Mouse (Mus musculus): ENCODE data around the gene Sh3pxd2a. TPM values are rescaled to one million over a fixed set of nuclear protein-coding genes. Genes with fewer than 3 reads are reported as not detected.

The Sh3pxd2a gene
- polyA plus RNA-seq, 1 experiment from 2014 or later, result 7.1 TPM

- peaks cover 4% of the 10 kb centered on the region for H3K4me1 ChIP-seq
- H3K4me2 ChIP-seq, result no peak overlapping the region
- 75% methylated on average over 3 of the region's 3 CpGs for WGBS
- no peak overlapping the region for H3K4me3 ChIP-seq
- ATAC-seq (ENCODE audit: borderline replicate concordance, extremely low read depth, low FRiP score, low TSS enrichment), result no peak
- no peaks in the 10 kb centered on the region for H3K9me3 ChIP-seq
- H3K27me3 ChIP-seq, result no peaks in the 10 kb centered on the region
- H3K36me3 ChIP-seq, result peaks cover 5% of the 10 kb centered on the region; the same call in 1 of the 2 replicates
- H3K27ac ChIP-seq, result no peak overlapping the region
- H3K9ac ChIP-seq, result no peak overlapping the region
These were observed 106.9 kb downstream of the Sh3pxd2a start for GRCm38 (mm10) chr19:47357297-47357696.

GRCm38 (mm10) chr19:47356188-47356857 is 107.9 kb downstream of the Sh3pxd2a start:
- peak; percentile 69; the same call in 1 of the 2 replicates for ATAC-seq (ENCODE audit: borderline replicate concordance, extremely low read depth, low FRiP score, low TSS enrichment)
- Histone ChIP-seq H3K27me3 (no peaks in the 10 kb centered on the region), H3K9ac (no peak overlapping the region), H3K4me2 (no peak overlapping the region), H3K4me1 (peaks cover 4% of the 10 kb centered on the region), H3K36me3 (peaks cover 5% of the 10 kb centered on the region; the same call in 1 of the 2 replicates), H3K9me3 (no peaks in the 10 kb centered on the region), H3K27ac (no peak overlapping the region), H3K4me3 (no peak overlapping the region)
- 7% methylated on average over 4 of the region's 6 CpGs for WGBS

GRCm38 (mm10) chr19:47354456-47354855 is 109.7 kb downstream of the Sh3pxd2a start:
- Histone ChIP-seq H3K9ac (no peak overlapping the region), H3K4me1 (peaks cover 3% of the 10 kb centered on the region), H3K9me3 (no peaks in the 10 kb centered on the region), H3K4me3 (no peak overlapping the region), H3K27ac (no peak overlapping the region), H3K36me3 (peaks cover 5% of the 10 kb centered on the region; the same call in 1 of the 2 replicates), H3K4me2 (no peak overlapping the region), H3K27me3 (no peaks in the 10 kb centered on the region)
- WGBS, result 82% methylated on average over 8 of the region's 8 CpGs
- ATAC-seq (ENCODE audit: borderline replicate concordance, extremely low read depth, low FRiP score, low TSS enrichment), result no peak

- ATAC-seq (ENCODE audit: borderline replicate concordance, extremely low read depth, low FRiP score, low TSS enrichment), result no peak
- H3K9ac ChIP-seq, result no peak overlapping the region
- H3K4me3 ChIP-seq, result no peak overlapping the region
- peaks cover 8% of the 10 kb centered on the region; the same call in 1 of the 2 replicates for H3K4me1 ChIP-seq
- 68% methylated on average over 8 of the region's 8 CpGs for WGBS
- no peak overlapping the region for H3K27ac ChIP-seq
- H3K4me2 ChIP-seq, result no peak overlapping the region
- peaks cover 5% of the 10 kb centered on the region; the same call in 1 of the 2 replicates for H3K36me3 ChIP-seq
- no peaks in the 10 kb centered on the region for H3K9me3 ChIP-seq
- peaks cover 8% of the 10 kb centered on the region; the same call in 1 of the 2 replicates for H3K27me3 ChIP-seq
These were observed 115.2 kb downstream of the Sh3pxd2a start for GRCm38 (mm10) chr19:47349043-47349442.

- no peak for ATAC-seq (ENCODE audit: borderline replicate concordance, extremely low read depth, low FRiP score, low TSS enrichment)
These were observed 115.7 kb downstream of the Sh3pxd2a start for GRCm38 (mm10) chr19:47348395-47349016.

GRCm38 (mm10) chr19:47347021-47347643 is 117.1 kb downstream of the Sh3pxd2a start:
- H3K36me3 ChIP-seq, result no peaks in the 10 kb centered on the region
- H3K9me3 ChIP-seq, result no peaks in the 10 kb centered on the region
- H3K4me3 ChIP-seq, result no peak overlapping the region
- H3K4me2 ChIP-seq, result no peak overlapping the region
- no peak overlapping the region for H3K9ac ChIP-seq
- ATAC-seq (ENCODE audit: borderline replicate concordance, extremely low read depth, low FRiP score, low TSS enrichment), result no peak
- peaks cover 17% of the 10 kb centered on the region for H3K4me1 ChIP-seq
- WGBS, result 59% methylated on average over 7 of the region's 7 CpGs
- H3K27me3 ChIP-seq, result peaks cover 26% of the 10 kb centered on the region
- H3K27ac ChIP-seq, result no peak overlapping the region

More at GRCm38 (mm10) chr19:47348395-47349016, 115.7 kb downstream of the Sh3pxd2a start:
- Histone ChIP-seq H3K27ac (no peak overlapping the region), H3K4me3 (no peak overlapping the region), H3K4me2 (no peak overlapping the region), H3K9me3 (no peaks in the 10 kb centered on the region), H3K27me3 (peaks cover 14% of the 10 kb centered on the region; the same call in 1 of the 2 replicates), H3K4me1 (peaks cover 9% of the 10 kb centered on the region), H3K9ac (no peak overlapping the region), H3K36me3 (no peaks in the 10 kb centered on the region)
- WGBS, result 70% methylated on average over 14 of the region's 14 CpGs

- H3K9ac ChIP-seq, result no peak overlapping the region
- WGBS, result 55% methylated on average over 8 of the region's 8 CpGs
These were observed 117.6 kb downstream of the Sh3pxd2a start for GRCm38 (mm10) chr19:47346606-47347005.

GRCm38 (mm10) chr19:47345851-47346568 is 118.2 kb downstream of the Sh3pxd2a start:
- Histone ChIP-seq H3K9ac (no peak overlapping the region), H3K27me3 (peaks cover 30% of the 10 kb centered on the region), H3K36me3 (no peaks in the 10 kb centered on the region), H3K27ac (no peak overlapping the region), H3K4me1 (peaks cover 17% of the 10 kb centered on the region), H3K4me2 (no peak overlapping the region), H3K9me3 (no peaks in the 10 kb centered on the region), H3K4me3 (no peak overlapping the region)
- no peak for ATAC-seq (ENCODE audit: borderline replicate concordance, extremely low read depth, low FRiP score, low TSS enrichment)
- WGBS, result 65% methylated on average over 6 of the region's 6 CpGs

More at GRCm38 (mm10) chr19:47346606-47347005, 117.6 kb downstream of the Sh3pxd2a start:
- no peaks in the 10 kb centered on the region for H3K9me3 ChIP-seq
- peaks cover 30% of the 10 kb centered on the region for H3K27me3 ChIP-seq
- H3K27ac ChIP-seq, result no peak overlapping the region
- H3K4me2 ChIP-seq, result no peak overlapping the region
- H3K4me1 ChIP-seq, result peaks cover 17% of the 10 kb centered on the region
- H3K4me3 ChIP-seq, result no peak overlapping the region
- ATAC-seq (ENCODE audit: borderline replicate concordance, extremely low read depth, low FRiP score, low TSS enrichment), result no peak
- no peaks in the 10 kb centered on the region for H3K36me3 ChIP-seq

GRCm38 (mm10) chr19:47343422-47343821 is 120.8 kb downstream of the Sh3pxd2a start:
- 7% methylated on average over 38 of the region's 39 CpGs for WGBS
- H3K9ac ChIP-seq, result peak overlapping the region; percentile 14; the same call in 1 of the 2 replicates
- H3K27ac ChIP-seq, result no peak overlapping the region
- H3K4me2 ChIP-seq, result peak overlapping the region; percentile 70
- no peaks in the 10 kb centered on the region for H3K36me3 ChIP-seq
- H3K4me3 ChIP-seq, result peak overlapping the region; percentile 34
- H3K9me3 ChIP-seq, result no peaks in the 10 kb centered on the region
- H3K4me1 ChIP-seq, result peaks cover 29% of the 10 kb centered on the region
- H3K27me3 ChIP-seq, result peaks cover 30% of the 10 kb centered on the region
- no peak for ATAC-seq (ENCODE audit: borderline replicate concordance, extremely low read depth, low FRiP score, low TSS enrichment)

GRCm38 (mm10) chr19:47339165-47339564 is 125.0 kb downstream of the Sh3pxd2a start:
- Histone ChIP-seq H3K27me3 (peaks cover 23% of the 10 kb centered on the region), H3K9me3 (no peaks in the 10 kb centered on the region), H3K4me3 (peak overlapping the region; percentile 23), H3K36me3 (no peaks in the 10 kb centered on the region), H3K4me2 (peak overlapping the region; percentile 56), H3K27ac (no peak overlapping the region), H3K9ac (no peak overlapping the region), H3K4me1 (peaks cover 39% of the 10 kb centered on the region)
- no peak for ATAC-seq (ENCODE audit: borderline replicate concordance, extremely low read depth, low FRiP score, low TSS enrichment)
- WGBS, result 4% methylated on average over 17 of the region's 17 CpGs

GRCm38 (mm10) chr19:47338396-47339164 is 125.6 kb downstream of the Sh3pxd2a start:
- Histone ChIP-seq H3K27ac (no peak overlapping the region), H3K27me3 (peaks cover 17% of the 10 kb centered on the region), H3K4me1 (peaks cover 39% of the 10 kb centered on the region), H3K4me3 (peak overlapping the region; percentile 23), H3K4me2 (peak overlapping the region; percentile 56), H3K9ac (no peak overlapping the region), H3K36me3 (no peaks in the 10 kb centered on the region), H3K9me3 (no peaks in the 10 kb centered on the region)
- peak; percentile 33; the same call in 1 of the 2 replicates for ATAC-seq (ENCODE audit: borderline replicate concordance, extremely low read depth, low FRiP score, low TSS enrichment)
- 33% methylated on average over 24 of the region's 24 CpGs for whole genome bisulfite sequencing
